Mouse (Mus musculus): ENCODE results near the gene Gm3164. TPM values are rescaled to one million over a fixed set of nuclear protein-coding genes. Genes with fewer than 3 reads are reported as not detected.
"Not testable (repeated sequence)": the region's sequence is repeated elsewhere in the genome, so short reads cannot be mapped to it uniquely, and the experiment has no call there.

The Gm3164 gene
- polyA plus RNA-seq, 1 experiment from 2014 or later, result 3.5 TPM

- not testable (repeated sequence) for H3K27me3 ChIP-seq; H3K4me3 ChIP-seq; H3K9me3 ChIP-seq; H3K27ac ChIP-seq (replicated peaks); ATAC-seq (ENCODE audit: low read depth); H3K9ac ChIP-seq; H3K36me3 ChIP-seq; H3K4me2 ChIP-seq; H3K4me1 ChIP-seq (replicated peaks)
Observed at GRCm38 (mm10) chr14:4430692-4431091, 15.4 kb downstream of the Gm3164 start, which contains the start of gene Gm3173. Gene Gm3173 (plus strand): TSS chr14:4430992.

GRCm38 (mm10) chr14:4481445-4481844, 66.2 kb downstream of the Gm3164 start, which contains the start of gene Gm3182:
Gene Gm3182 (plus strand): TSS chr14:4481745.
- not testable (repeated sequence) for H3K27ac ChIP-seq (replicated peaks); H3K4me1 ChIP-seq (replicated peaks); H3K4me2 ChIP-seq; H3K36me3 ChIP-seq; H3K27me3 ChIP-seq; H3K9me3 ChIP-seq; ATAC-seq (ENCODE audit: low read depth); H3K4me3 ChIP-seq; H3K9ac ChIP-seq
- WGBS, result 89% methylated on average over 1 of the region's 2 CpGs

Other genes with a start within 250 kb of the Gm3164 start
- 4.4 and 4.9 TPM in 2 replicates for gene Gm2974, start 232.9 kb upstream of the Gm3164 start, polyA plus RNA-seq (2015; fragmentation: Nextera tagmentation; extraction: Ambion mirVana)
- not detected in 2 replicates for gene Gm3138, start 165.8 kb upstream of the Gm3164 start, polyA plus RNA-seq (2015; fragmentation: Nextera tagmentation; extraction: Ambion mirVana)
- not detected in 2 replicates for gene Gm3149, start 98.2 kb upstream of the Gm3164 start, polyA plus RNA-seq (2015; fragmentation: Nextera tagmentation; extraction: Ambion mirVana)
- 2.3 and 3.8 TPM in 2 replicates for gene 2610042L04Rik, start 80.7 kb upstream of the Gm3164 start, polyA plus RNA-seq (2015; fragmentation: Nextera tagmentation; extraction: Ambion mirVana)
- not detected in 2 replicates for gene Gm3159, start 17.9 kb upstream of the Gm3164 start, polyA plus RNA-seq (2015; fragmentation: Nextera tagmentation; extraction: Ambion mirVana)
- gene Gm3173, start 15.5 kb downstream of the Gm3164 start, polyA plus RNA-seq (2015; fragmentation: Nextera tagmentation; extraction: Ambion mirVana), result 1.4 TPM in 1 of 2 replicates, not detected in the other
- gene Gm3182, start 66.3 kb downstream of the Gm3164 start, polyA plus RNA-seq (2015; fragmentation: Nextera tagmentation; extraction: Ambion mirVana), result not detected in 2 replicates
- gene Gm3047, start 140.0 kb downstream of the Gm3164 start, polyA plus RNA-seq (2015; fragmentation: Nextera tagmentation; extraction: Ambion mirVana), result not detected in 2 replicates
- not detected in 2 replicates for gene Gm8159, start 216.9 kb downstream of the Gm3164 start, polyA plus RNA-seq (2015; fragmentation: Nextera tagmentation; extraction: Ambion mirVana)
- 0.47 TPM in 1 of 2 replicates, not detected in the other for gene Gm3239, start 248.7 kb downstream of the Gm3164 start, polyA plus RNA-seq (2015; fragmentation: Nextera tagmentation; extraction: Ambion mirVana)